Mouse (Mus musculus) adrenal gland, adult 18-20 months (tissue): Measurements from ENCODE around the gene Zfp865. TPM values are rescaled to one million over a fixed set of nuclear protein-coding genes. Genes with fewer than 3 reads are reported as not detected.

Experiments used
- DNase-seq, 2 experiments: peaks; one replicate each; pipeline ENCODE4 v3.0.0; 2021 to 2022; ENCODE audit warnings: low spot score in 2 of 2
- total RNA-seq, 2 experiments: library from RNA; stranded (reverse); gene quantifications; 1 replicate in 1 of 2; 2 replicates in 1 of 2; pipeline ENCODE4 v1.2.3; 2021

Zfp865 gene
- total RNA-seq, 2 experiments from 2014 or later, result 24.4 to 24.5 TPM

DNA sequence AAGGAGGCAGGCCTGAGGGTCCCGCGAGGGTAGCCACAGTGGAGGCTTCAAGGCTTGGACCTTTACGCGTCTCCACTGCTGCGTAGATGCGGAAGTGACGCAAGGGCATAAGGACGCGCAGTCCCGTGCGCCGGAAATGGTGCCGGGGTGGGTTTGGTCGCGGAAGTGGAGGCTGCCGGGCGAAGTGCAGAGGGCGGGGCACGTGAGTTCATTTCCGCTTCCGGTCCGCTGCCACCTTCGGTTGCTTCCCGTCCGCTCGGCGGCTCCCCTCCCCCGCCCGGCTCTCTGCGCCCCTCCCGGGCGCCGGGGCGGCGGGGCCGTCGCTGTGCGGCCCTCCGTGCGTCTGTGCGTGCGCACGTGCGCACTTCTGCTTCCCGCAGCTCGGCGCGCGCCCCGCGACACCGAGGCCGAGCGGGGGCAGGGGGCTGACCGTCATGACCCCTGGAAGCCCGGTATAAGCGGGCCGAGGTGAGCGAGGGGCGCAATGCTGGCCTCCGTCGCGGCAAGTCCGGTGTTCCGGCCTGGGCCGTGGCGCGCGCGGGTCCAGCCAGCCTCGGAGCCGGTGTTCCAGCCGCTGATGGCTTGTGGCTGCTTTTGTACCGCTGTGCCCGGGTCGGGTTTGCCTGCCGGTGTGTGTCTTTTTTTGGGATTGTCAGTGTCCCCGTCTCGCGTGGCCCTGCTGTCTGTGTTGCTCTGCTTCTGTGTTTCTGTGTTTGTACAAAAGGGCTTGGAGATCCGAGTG is 60.0 kb downstream of the Zfp865 start, which contains the start of gene Epn1:
Epn1 (plus strand) TSS at position 226 of the 742 bp plus-strand sequence.
- DNase-seq, result peak; percentile 94 to 95

DNA sequence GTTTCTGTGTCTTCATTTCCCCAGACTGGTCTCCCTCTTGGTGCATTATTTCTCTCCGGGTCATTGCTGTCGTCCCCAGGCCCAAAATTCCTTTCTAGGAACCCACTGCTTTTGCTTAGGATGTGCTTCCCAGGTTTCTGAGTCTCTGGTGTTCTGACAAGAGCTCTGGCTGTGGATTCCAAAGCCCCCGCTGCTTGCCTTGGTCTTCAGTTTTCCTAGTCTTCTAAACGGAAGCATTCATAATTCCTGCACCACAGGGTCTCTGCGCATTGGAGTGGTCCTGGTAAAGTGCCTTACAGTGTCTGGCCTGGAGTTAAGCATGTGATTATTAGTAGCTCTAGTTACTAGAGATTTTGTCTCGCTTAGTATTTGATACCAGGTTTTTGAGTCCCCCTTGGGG is 60.6 kb downstream of the Zfp865 start:
- no peak for DNase-seq

DNA sequence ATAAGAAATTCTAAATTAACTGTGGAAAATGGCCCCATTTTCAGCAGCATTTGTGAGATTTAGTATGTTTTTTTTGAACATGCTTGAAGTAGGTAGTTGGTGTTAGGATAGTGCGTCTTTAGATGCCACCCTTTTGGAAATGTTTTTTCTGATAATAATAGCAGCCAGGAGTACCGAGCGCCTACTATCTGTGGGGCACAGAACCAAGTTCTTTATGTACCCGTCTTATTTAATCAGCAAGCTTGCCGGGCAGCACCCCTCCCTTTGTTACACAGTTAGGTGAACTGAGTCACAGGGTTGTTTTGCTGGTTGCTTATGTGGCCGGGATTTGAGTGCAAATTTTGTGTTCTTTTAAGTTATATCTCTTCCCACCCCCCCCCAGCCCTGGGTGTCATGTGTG is 61.1 kb downstream of the Zfp865 start:
- no peak for DNase-seq

DNA sequence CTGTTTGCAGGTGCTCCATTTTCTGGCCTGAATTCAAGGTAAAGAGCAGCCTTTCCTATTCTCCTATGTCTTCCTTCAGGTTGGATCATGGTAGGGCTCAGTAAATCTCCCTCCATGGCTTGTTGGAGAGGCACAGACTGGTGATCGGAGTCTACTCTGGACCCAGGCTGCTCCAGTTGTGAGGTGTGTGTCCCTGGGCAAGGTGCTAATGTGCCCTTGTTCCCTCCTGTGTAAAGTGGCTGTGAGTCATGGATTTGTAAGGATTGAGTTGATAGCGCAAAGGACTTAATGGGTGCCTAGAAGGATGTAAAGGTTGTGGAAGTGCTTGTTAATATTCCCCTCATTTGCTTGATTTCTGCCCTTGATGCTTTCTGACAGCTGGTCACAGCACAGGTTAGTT is 61.8 kb downstream of the Zfp865 start:
- no peak for DNase-seq

- no peak for DNase-seq
Observed at GRCm38 (mm10) chr7:5083325-5084105, 63.3 kb downstream of the Zfp865 start.

- DNase-seq, result no peak
Observed at GRCm38 (mm10) chr7:5085512-5085911, 65.3 kb downstream of the Zfp865 start.

Other genes starting within 250 kb of the Zfp865 start
- gene Fam71e2, start 249.1 kb upstream of the Zfp865 start, total RNA-seq, result not detected
- gene Il11, start 237.5 kb upstream of the Zfp865 start, total RNA-seq, result under 1 TPM; 0.17 to 0.51 TPM
- not detected for gene Tmem190, start 237.4 kb upstream of the Zfp865 start, total RNA-seq
- 10 to 100 TPM in 1 of 2 experiments, 1 to 10 TPM in 1; 6.5 to 12.1 TPM for gene Tmem238, start 230.7 kb upstream of the Zfp865 start, total RNA-seq
- gene Rpl28, start 227.5 kb upstream of the Zfp865 start, total RNA-seq, result 100 to 1,000 TPM; 849 to 923 TPM
- 100 to 1,000 TPM; 119 to 128 TPM for gene Ube2s, start 207.8 kb upstream of the Zfp865 start, total RNA-seq
- gene Shisa7, start 175.7 kb upstream of the Zfp865 start, total RNA-seq, result 1 to 10 TPM; 2.1 to 2.4 TPM
- gene Isoc2b, start 150.1 kb upstream of the Zfp865 start, total RNA-seq, result 10 to 100 TPM in 1 of 2 experiments, 1 to 10 TPM in 1; 9.6 to 18.3 TPM
- 10 to 100 TPM; 32.7 to 38.0 TPM for gene Isoc2a, start 143.2 kb upstream of the Zfp865 start, total RNA-seq
- gene Gm36210, start 113.9 kb upstream of the Zfp865 start, total RNA-seq, result not detected
- gene Zfp628, start 105.2 kb upstream of the Zfp865 start, total RNA-seq, result 10 to 100 TPM; 13.9 to 17.2 TPM
- 10 to 100 TPM in 1 of 2 experiments, 1 to 10 TPM in 1; 9.8 to 11.6 TPM for gene Nat14, start 98.3 kb upstream of the Zfp865 start, total RNA-seq
- 1 to 10 TPM; 2.2 to 2.5 TPM for gene Ssc5d, start 94.6 kb upstream of the Zfp865 start, total RNA-seq
- 1 to 10 TPM in 1 of 2 experiments, under 1 TPM in 1; 0.96 to 2.5 TPM for gene Sbk2, start 56.0 kb upstream of the Zfp865 start, total RNA-seq
- gene Sbk3, start 49.2 kb upstream of the Zfp865 start, total RNA-seq, result under 1 TPM; 0.13 to 0.22 TPM
- 10 to 100 TPM; 15.9 to 25.4 TPM for gene Zfp579, start 24.2 kb upstream of the Zfp865 start, total RNA-seq
- gene Zfp524, start 6.0 kb upstream of the Zfp865 start, total RNA-seq, result 10 to 100 TPM; 10.2 to 11.5 TPM
- gene Fiz1, start 5.7 kb upstream of the Zfp865 start, total RNA-seq, result 10 to 100 TPM; 21.7 to 22.5 TPM
- not detected for gene Gm44973, start 4.9 kb upstream of the Zfp865 start, total RNA-seq
- gene Ccdc106, start 177 bp downstream of the Zfp865 start, total RNA-seq, result 1 to 10 TPM; 1.5 to 2.6 TPM
- gene 4632433K11Rik, start 13.7 kb downstream of the Zfp865 start, total RNA-seq, result not detected
- gene Zfp784, start 18.1 kb downstream of the Zfp865 start, total RNA-seq, result 1 to 10 TPM; 3.4 to 4.1 TPM
- gene Zfp580, start 31.2 kb downstream of the Zfp865 start, total RNA-seq, result 1 to 10 TPM; 5.1 to 5.7 TPM
- 100 to 1,000 TPM; 145 to 156 TPM for gene U2af2, start 41.8 kb downstream of the Zfp865 start, total RNA-seq
- gene Epn1, start 59.9 kb downstream of the Zfp865 start, total RNA-seq, result 100 to 1,000 TPM; 140 to 142 TPM
- under 1 TPM in 1 of 2 experiments, not detected in 1; 0.22 TPM for gene Rfpl4, start 96.6 kb downstream of the Zfp865 start, total RNA-seq
- 1 to 10 TPM; 1.5 to 2.0 TPM for gene Rasl2-9, start 105.6 kb downstream of the Zfp865 start, total RNA-seq
- gene Vmn1r55, start 129.3 kb downstream of the Zfp865 start, total RNA-seq, result not detected
- not detected for gene Vmn1r56, start 176.4 kb downstream of the Zfp865 start, total RNA-seq
- not detected for gene Vmn1r57, start 198.1 kb downstream of the Zfp865 start, total RNA-seq